Mouse (Mus musculus) MEL-GATA-1-ER (cell line): ENCODE results near the gene G6pdx.
A peak's percentile ranks its signal among the peaks of the same experiment; 100 is the strongest.

ENCODE experiments used
- DNase-seq: peaks from one replicate; pipeline ENCODE4 v3.0.0-alpha.2; 2012; ENCODE audit warnings: low read depth; ENCODE audit errors: extremely low read depth

G6pdx gene

DNA sequence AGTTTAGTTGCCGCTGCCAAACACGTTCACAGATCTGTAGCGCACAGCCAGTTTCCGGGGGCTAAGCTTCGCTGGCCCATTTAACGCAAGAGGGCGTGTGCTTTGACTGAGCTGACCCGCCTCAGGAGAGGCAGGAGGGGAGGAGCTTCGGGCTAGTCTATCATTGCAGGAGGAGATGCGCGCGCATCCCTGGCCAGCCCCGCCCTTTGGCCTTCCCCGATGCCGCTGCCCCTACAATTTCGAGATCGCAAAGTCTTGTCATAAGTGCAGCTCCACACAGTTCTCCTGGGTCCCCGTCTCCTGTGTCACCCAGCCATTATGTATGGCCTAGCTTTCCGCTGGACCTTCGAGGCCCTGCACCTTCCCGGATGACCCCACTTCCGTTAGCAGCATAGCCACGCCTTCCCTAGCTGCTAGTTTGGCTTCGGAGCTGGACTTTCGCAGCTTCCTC is at the start of gene G6pdx:
G6pdx (minus strand) TSS at position 369 of the 451 bp plus-strand sequence.
- DNase-seq: peak; percentile 84

DNA sequence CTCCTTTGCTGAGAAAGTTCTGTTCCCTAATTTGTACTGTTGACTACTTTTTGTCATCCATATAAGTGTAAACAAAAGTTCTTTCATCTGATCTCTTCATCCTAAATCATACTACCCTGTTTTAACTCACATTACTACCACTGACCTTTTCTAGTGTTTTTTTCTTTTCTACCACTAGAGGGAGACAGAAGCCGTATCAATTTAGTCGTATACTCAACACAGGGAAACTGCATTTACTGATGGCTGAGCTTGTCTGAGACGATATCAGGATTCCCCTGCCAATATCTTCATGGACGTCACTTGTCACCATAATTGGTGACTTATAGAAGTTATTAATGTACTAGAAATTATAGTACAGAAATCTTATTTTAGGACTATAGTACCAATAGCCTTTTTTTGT is 23.8 kb upstream of the G6pdx start:
- peak; percentile 36 for DNase-seq

DNA sequence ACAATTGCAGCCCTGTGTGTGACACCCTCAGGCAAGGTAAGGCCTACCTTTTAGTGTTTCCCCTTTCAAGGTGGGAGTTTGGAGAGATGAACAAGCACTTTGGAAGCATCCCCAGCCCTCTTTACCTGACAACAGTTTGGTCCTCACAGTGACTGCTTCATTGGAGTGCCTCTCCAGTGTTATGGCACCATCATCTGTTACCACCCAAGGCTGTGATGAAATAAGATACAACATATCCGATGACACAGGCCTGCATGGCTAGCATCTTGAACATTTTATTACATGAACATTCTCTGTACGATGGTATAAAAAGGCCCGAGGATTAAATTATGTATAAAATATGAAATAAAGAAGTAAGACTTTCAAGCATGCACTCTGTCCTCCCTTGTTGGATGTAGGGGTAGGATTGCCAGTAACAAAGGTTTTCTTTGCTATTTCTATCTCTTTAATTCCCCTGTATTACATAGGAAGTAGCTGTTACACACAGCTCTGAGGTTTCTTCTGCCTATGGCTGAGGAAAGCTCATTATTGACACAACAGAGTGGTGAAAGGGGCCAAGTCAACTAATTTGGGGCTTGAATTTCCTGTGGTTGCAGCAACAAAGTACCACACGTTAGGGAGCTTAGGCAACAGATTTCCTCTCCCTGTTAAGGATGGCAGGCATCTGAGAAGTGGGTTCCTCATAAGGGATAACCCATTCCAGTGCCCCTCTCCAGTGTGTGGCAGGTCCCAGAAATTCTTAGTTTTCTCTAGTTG is 22.3 kb upstream of the G6pdx start:
- DNase-seq: no peak

DNA sequence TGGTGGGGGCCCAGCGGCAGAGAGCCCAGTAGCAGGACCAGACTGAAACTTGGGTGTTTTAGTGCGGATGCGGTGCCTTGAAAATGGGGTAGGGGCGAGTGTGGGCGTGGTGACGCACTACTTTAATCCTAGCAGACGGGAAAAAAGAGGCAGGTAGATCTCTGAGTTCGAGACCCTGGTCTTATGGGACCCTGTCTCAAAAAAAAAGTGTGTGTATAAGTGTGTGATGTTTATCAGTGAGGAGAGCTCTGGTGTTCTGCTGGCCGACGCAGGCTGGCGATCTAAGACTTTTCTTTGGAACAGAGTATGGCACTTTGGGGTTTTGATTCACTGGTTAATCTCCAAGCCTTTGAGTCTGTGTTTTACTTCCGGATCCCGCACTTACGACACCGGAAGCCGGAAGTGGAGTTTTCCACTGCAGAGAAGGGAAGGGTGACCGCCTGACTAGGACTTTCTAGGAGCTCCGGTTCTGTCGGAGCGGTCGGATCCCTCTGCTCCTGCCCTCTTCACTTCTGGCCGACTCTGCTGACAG is 362 bp upstream of the G6pdx start:
- DNase-seq: peak; percentile 88

DNA sequence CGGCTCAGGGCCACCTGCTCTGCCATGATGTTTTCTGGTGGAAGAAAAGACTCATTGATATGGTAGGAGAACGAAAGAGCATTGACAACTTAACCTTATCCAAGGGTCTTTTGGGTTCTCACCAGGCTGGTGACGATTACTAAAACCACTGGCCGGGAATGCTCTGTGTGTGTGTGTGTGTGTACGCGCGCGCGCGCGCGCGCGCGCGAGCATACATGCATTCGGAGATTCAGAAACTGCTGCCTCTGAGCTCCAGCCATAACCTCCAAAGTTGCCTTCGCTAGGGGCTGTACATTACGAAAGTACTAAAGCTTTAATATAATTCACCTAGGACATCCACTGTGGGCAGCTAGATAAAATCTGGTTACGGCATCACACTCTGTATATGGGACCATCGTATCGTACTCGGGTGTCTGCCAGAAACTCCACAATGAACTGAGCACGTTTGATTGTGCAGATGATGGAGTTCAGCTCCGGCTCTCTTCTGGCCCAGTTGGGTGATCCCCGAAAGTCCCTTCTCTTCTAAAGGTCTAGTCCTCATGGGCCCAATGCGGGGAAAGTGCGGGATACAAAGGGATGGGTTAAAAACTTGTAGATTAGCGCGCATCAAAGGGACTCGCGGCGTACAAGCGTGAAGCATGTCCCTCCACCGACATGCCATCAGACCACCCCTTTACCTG is 708 bp downstream of the G6pdx start:
- no peak for DNase-seq

DNA sequence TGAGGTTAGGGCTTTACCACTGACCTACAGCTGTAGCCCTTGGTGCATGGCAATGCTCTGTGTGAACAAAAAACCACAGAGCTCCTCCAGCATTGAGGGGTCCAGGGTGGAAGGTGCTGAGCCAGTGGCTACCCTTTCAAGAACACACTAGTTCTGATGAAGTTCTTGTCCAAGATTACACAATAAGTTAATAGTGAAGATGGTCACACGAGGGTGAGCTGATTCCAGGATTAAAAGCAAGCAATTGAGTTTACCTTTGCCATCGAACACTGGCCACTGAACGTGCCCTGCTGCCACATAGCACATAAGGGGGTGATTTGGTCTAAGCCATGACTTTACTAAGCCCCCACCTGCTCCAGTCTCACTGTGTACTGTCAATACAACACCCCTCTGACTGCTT is 1.9 kb downstream of the G6pdx start:
- no peak for DNase-seq

DNA sequence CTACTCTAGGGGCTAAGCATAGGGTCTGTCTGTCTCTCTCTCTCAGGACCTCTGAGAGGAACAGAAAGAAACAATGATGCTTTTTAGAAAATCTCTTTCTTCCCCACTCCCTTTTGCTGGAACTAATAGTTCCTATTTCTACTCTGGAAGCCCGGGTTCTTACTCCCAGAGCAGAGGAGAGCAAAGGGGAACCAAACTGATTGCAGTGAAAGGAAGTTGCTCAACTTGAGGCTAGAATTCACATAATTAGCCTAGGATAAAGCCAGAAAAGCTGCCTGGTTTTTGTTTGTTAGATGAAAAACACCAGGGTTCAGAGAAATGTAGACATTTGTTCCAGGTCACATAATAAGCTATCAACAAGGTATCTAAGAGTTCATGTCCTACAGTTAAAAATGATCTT is 2.7 kb downstream of the G6pdx start:
- peak; percentile 42 for DNase-seq

DNA sequence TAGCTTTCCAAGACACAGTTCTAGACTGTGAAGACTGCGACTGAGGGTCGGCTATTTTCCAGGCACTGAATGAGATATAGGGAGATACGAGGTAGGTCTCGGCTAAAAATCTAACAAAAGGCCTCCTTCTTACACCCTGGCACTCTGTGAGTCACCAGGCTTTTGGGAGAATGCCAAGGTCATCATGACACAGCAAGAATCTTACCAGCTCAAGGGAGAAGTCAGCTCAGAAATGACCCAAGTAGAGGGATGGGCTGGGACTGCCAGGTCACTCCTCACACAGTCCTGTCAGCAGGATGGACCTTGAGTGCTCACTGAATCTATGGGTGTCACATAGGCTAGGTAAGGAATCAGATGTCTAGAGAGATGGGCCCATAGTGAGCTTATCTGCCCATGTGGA is 3.8 kb downstream of the G6pdx start:
- DNase-seq: peak; percentile 82

DNA sequence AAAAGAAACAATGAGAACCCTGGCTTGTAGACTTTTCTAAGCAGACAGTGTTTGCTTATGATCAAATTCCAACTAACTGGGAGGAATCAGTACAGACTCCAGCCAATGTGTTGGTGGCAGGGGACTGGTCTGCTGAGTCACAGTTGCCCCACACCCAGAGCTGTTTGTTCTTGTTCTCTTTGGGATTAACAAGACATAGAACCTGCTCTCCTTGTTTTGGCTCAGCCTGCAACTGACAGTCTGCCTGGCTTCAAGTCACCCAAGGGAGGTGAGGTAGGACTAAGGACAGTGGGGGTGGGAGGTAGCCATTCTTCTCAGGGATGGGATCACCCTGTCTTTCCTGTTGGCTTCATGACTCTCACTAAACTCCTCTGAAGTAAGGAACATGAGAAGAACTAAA is 4.6 kb downstream of the G6pdx start:
- no peak for DNase-seq

DNA sequence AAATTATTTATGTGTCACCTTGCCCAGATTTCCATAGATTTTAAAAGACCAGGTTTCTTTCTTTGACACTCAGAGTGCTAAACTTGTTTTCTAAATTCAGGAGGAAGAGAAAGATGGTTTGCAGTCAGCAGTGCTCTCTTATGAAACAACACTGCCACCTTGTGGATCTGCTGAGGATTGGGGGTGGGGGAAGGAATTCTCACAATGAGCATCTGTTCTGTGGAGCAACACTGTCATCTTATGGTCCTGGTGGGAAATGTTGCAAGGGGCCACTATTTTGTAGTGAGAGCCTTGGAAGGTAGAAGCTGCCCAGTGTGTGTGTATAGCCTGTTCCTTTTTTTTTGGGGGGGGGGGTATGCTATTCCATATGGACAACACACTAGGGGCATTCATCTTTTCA is 15.6 kb downstream of the G6pdx start:
- DNase-seq: peak; percentile 58

DNA sequence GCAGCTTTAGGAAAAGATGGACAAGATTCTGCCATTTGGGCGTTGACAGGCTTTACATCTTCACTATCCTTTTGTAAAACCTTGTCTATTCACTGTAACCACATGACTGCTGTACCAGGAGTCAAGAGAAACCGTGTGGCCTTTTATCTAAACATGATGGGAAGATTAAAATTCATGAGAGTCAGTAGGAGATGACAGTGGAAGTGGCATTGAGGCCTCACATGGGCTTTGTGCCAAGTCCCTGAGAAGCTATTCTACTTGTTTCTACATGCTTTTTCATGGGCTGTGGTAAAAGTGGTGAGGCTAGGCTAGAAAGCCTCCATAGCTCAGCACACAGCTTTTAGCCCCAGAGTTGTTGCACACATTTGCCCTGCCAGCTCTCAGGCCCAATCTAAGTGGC is 20.7 kb downstream of the G6pdx start:
- no peak for DNase-seq

DNA sequence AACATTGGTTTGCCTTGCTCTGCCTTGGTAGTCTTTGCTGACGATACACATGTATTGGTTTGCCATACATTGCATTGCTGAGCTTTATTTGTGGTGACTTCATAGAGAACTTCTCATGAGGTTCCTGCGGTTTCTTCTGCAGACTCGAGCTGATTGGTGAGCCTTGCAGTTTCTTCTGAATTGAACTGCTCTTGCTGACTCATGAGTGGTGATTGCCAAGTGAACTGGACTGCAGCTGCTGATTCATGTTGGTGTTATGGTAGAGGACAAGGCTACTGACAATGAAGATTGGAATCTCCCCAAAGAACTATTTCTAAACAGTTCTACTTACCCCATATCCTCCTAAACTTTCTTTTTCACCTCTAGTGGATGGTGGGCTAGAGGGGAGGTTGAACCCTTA is 28.9 kb downstream of the G6pdx start:
- no peak for DNase-seq

DNA sequence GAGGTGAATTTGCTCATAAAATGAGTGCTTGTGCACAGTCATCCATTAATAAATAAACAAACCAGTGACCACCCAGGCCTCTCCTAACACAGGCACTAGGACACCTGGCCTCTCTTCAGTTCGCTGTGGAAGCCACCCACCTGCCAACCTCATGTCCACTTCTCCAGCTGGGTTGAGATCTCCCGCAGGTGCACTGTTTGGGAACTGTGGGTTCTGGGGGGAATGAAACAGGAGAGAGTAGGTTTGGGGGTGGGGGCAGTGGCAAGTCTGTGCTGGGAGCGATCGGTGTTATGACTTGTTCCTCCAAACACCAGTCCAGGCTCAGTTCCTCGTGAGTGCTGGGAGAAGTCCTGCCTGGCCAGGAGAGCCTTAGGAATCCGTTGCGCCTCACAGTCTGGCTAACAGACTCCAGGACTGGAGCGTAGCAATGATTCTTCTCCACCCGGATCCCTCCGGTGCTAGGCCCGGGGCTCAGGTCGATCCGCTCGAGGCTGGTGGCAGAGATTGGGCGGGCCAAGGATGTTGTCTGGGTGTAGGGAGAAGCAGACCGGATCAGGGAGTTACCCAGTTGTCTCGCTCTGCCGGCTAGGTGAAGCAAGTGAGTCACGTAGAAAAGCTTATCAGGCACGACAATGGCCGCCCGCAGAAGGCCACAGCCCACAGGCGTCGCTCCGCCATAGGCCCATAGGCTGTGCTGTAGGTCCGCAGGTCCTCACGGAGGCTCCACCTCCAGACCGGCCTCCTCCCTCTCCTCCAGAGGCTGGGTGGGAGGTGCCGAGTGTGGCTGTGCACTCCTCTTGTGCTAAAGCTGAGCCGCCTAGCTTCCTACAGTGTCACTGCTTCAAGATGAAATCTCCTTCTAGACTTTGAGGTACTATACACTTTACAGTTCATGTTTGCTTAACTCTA is 36.2 kb downstream of the G6pdx start, which contains the start of the genes Fam3a and Ikbkg:
Fam3a (minus strand) TSS at position 738 of the 909 bp plus-strand sequence.
Ikbkg (plus strand) TSS at position 756 of the 909 bp plus-strand sequence.
- peak; percentile 94 for DNase-seq

DNA sequence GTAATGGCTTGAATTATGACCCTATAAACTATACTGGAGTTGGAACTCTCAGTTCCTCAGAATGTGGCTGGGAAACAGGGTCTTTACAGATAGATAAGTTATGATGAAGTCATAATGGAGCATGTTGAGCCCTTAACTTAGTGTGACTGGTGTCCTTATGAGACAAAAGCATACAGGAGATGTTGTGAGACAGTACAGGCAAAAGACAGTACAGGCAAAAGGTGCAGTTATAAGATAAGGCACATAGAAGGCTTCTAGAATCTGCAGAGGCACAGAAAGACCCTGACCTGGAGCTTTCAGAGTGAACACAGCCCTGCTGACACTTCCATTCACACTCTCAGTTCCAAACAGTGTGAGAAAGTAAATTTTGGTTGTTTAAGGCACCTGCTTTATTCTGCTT is 40.8 kb downstream of the G6pdx start:
- peak; percentile 59 for DNase-seq

DNA sequence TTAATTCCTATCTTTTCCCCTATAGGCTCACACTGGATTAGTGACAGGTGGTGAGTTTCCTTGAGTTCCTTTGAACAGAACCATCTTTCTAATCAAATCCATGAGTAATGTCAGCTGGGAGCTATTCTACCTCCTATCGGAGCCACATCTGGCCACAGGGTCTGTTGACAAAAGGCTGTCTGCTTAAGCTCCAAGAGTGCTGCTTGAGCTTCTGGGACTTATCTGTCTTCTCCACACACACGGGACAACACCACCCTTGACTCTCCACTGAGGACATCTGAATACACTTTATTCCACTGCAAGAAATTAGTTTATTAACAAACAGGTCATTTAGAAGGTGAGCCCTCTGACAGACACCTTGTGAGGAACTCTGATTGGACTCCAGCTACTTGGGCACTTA is 44.5 kb downstream of the G6pdx start:
- no peak for DNase-seq

DNA sequence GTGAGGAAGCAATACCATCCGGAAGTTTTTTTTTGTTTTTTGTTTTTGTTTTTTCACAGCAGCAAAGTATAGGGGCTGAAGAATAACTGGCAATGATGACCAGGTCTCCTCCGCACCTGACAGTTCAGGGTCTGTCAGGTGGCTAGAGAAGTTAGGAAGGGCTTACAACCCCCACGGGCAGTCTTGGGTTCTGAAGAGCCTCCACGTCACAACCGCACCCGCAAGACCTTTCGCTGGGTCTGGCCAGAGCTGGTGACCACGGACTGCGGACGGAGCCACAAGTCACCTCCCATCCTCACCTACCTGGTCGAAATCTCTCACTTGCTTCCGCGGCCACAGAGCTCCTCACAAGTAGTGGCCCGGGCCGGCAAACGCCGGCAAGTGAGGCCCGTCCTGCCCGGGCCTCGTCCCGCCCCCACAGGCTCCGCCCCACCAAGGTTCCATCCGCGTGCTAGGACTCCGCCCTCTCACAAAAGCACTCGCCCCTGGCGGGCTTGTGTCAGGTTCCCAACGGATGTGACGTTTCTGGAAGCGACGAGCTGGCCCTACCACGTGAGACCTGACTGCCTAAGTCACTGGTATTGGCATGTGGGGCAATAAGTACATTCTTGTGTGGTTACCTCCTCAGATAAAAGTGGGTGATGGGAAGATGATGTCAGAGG is 56.0 kb downstream of the G6pdx start, which contains the start of the genes Ubl4a and Slc10a3:
Ubl4a (minus strand) TSS at position 331 of the 662 bp plus-strand sequence.
Slc10a3 (minus strand) TSS at position 462 of the 662 bp plus-strand sequence.
- peak; percentile 96 for DNase-seq

DNA sequence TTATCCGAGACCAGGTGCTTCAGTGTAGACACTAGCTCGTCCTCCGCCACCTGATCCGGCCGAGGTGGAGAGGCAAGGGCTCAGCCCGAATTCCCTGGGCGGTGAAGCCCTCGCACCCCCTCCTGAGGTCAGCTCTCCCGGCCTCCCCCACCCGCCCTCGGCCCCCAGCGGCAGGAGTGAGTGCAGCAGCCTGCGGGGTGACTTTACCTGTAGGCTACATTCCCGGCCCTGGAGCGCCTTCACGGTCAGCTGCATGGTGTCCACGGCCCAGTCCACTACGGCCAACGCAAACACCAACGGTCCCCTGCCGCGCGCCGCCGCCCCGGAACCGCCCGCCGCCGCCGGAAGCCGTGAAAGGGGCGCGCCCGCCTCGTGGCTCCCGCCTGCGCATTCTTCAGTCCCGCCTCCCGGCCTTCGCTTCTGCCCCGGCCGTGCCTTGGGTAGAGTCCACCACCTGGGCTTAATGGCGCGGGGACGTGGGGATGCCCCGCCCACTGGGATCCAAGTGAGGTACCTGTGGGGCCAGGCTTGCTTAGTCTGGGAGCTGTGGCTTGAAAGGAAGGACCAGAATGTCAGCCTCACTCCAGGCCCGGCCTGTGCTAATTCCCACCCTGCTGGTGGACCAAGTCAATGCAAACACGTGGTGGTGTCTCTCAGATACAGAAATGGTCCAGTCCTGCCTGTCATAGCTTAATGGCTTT is 60.6 kb downstream of the G6pdx start:
- peak; percentile 57 for DNase-seq

DNA sequence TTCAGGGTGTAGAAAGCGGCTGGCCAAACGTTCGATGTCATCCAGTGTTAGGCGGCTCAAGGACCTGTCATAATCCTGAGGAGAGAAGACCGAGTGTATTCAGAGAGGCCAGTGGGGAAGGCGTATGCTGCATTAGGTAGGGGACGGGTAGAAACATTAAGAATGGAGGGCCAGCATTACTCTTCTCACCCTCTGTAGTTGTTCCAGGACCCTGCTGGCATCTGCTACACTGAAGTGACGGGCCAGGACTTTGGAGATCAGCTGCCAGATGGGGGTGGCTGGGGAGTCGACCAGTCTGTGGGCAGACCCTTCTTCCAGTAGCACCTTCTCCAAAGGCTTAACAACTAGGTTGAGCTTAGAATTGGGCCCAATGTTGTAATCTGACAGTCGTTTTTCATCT is 61.5 kb downstream of the G6pdx start:
- no peak for DNase-seq
